8 mouse cellular contexts compared by ENCODE assay signal in genomic region chr6:11907269-11908032, GRCm38 (mm10). TPM values are rescaled to one million over a fixed set of nuclear protein-coding genes. Genes with fewer than 3 reads are reported as not detected.
DNase-seq lines count a peak whose midpoint lies in the region; ATAC-seq and TF ChIP-seq lines count a peak whose summit lies in the region.

TSS of gene Ndufa4 (minus strand) at chr6:11907497.
TSS of gene Phf14 (plus strand) at chr6:11907809.

- H3K36me3 ChIP-seq in kidney, embryonic 14.5 days (ENCODE audit: control insufficient read depth, insufficient read depth, low read length) = peaks cover 19% of the 10 kb centered on the region; the same call in 1 of the 2 replicates
- peaks cover 16% of the 10 kb centered on the region for H3K36me3 ChIP-seq in limb, embryonic 15.5 days

- H3K4me2 ChIP-seq in kidney, embryonic 14.5 days (replicated peaks; ENCODE audit: low read depth, low read length) = peak within 1 kb of the TSS; percentile 60
- H3K4me2 ChIP-seq in limb, embryonic 15.5 days = peak within 1 kb of the TSS; percentile 53

- DNase-seq in A20 (ENCODE audit: low read depth, low spot score) = peak; percentile 96
- peak; percentile 90 to 96 for DNase-seq in heart, adult 9 months (ENCODE audit: low spot score in 2 of 2)
- peak; percentile 69 to 85 for DNase-seq in monocyte, adult 2 months (ENCODE audit: low read depth in 1 of 2, low spot score in 2 of 2)
- peak; percentile 90 for DNase-seq in spleen, postnatal 36 days (ENCODE audit: low spot score in 2 of 2)

- peak; percentile 99 for ATAC-seq in kidney, embryonic 14.5 days (ENCODE audit: low FRiP score, low TSS enrichment)
- peak; percentile 96 for ATAC-seq in limb, embryonic 15.5 days (ENCODE audit: insufficient number of reproducible peaks, low FRiP score, low TSS enrichment, low read depth)

- no peaks in the 10 kb centered on the region for H3K27me3 ChIP-seq in kidney, embryonic 14.5 days (ENCODE audit: control insufficient read depth, insufficient read depth, low read length)
- no peaks in the 10 kb centered on the region for H3K27me3 ChIP-seq in limb, embryonic 15.5 days

- H3K27ac ChIP-seq in bone marrow macrophage, adult 2 months (ENCODE audit: insufficient read depth, low read depth, low read length) = peak within 1 kb of the TSS; percentile 76
- H3K27ac ChIP-seq in embryonic fibroblast, embryonic 13.5 days (ENCODE audit: insufficient read depth, low read length) = peak within 1 kb of the TSS; percentile 70
- peak within 1 kb of the TSS; percentile 20; the same call in 1 of the 2 replicates for H3K27ac ChIP-seq in kidney, embryonic 14.5 days (ENCODE audit: low read depth, low read length)
- H3K27ac ChIP-seq in limb, embryonic 15.5 days = peak within 1 kb of the TSS; percentile 87

- WGBS in kidney, embryonic 14.5 days = under 1% methylated on average over 59 of the region's 59 CpGs
- under 1% methylated on average over 59 of the region's 59 CpGs for WGBS in limb, embryonic 15.5 days

- H3K4me1 ChIP-seq in bone marrow macrophage, adult 2 months (ENCODE audit: control insufficient read depth, insufficient read depth, low read length) = peaks cover 11% of the 10 kb centered on the region
- H3K4me1 ChIP-seq in embryonic fibroblast, embryonic 13.5 days (ENCODE audit: control insufficient read depth, insufficient read depth, low read length) = 0 out of 2 replicates have a peak, but pooled peaks cover 3% of the 10 kb centered on the region
- peaks cover 11% of the 10 kb centered on the region; the same call in 1 of the 2 replicates for H3K4me1 ChIP-seq in kidney, embryonic 14.5 days (ENCODE audit: control insufficient read depth, insufficient read depth, low read length)
- H3K4me1 ChIP-seq in limb, embryonic 15.5 days = peaks cover 10% of the 10 kb centered on the region

- H3K4me3 ChIP-seq in bone marrow macrophage, adult 2 months (ENCODE audit: insufficient read depth, low read length) = peak within 1 kb of the TSS; percentile 85
- H3K4me3 ChIP-seq in embryonic fibroblast, embryonic 13.5 days (ENCODE audit: insufficient read depth, low read length) = peak within 1 kb of the TSS; percentile 77
- H3K4me3 ChIP-seq in kidney, embryonic 14.5 days (ENCODE audit: low read length) = peak within 1 kb of the TSS; percentile 88
- peak within 1 kb of the TSS; percentile 85 for H3K4me3 ChIP-seq in limb, embryonic 15.5 days

- H3K9me3 ChIP-seq in kidney, embryonic 14.5 days (ENCODE audit: control insufficient read depth, low read length) = no peaks in the 10 kb centered on the region
- no peaks in the 10 kb centered on the region for H3K9me3 ChIP-seq in limb, embryonic 15.5 days

- peak; percentile 75 for TF ChIP-seq POLR2A in bone marrow macrophage, adult 2 months (IDR thresholded peaks at IDR 0.05; ENCODE audit: borderline replicate concordance, low read depth, low read length)
- peak; percentile 99 for TF ChIP-seq POLR2A in embryonic fibroblast, embryonic 13.5 days (IDR thresholded peaks at IDR 0.05; ENCODE audit: low read depth, low read length)

- TF ChIP-seq CTCF in bone marrow macrophage, adult 2 months (IDR thresholded peaks at IDR 0.05; ENCODE audit: low read depth, low read length) = no peak
- TF ChIP-seq CTCF in embryonic fibroblast, embryonic 13.5 days (IDR thresholded peaks at IDR 0.05; ENCODE audit: borderline replicate concordance, insufficient read depth, low read length) = no peak

- peak within 1 kb of the TSS; percentile 78 for H3K9ac ChIP-seq in kidney, embryonic 14.5 days (ENCODE audit: low read depth, low read length)
- H3K9ac ChIP-seq in limb, embryonic 15.5 days = peak within 1 kb of the TSS; percentile 73

RNA-seq across cellular contexts. Expression of gene Ndufa4, which starts in this region (rescaled TPM):
- 363 and 408 TPM in 2 replicates for polyA plus RNA-seq in bone marrow macrophage, adult 2 months (2012; ENCODE audit: insufficient read depth, insufficient read length, missing spikeins)
- 653 and 679 TPM in 2 replicates for polyA plus RNA-seq in embryonic fibroblast, embryonic 13.5 days (2011; ENCODE audit: insufficient read length, low read depth, missing spikeins)
- polyA plus RNA-seq in kidney, embryonic 14.5 days (2014; fragmentation: Nextera tagmentation; extraction: Ambion mirVana) = 1,059 and 1,446 TPM in 2 replicates
- 667 and 675 TPM in 2 replicates for polyA plus RNA-seq in limb, embryonic 15.5 days (2015; fragmentation: Nextera tagmentation; extraction: Ambion mirVana)

RNA-seq across cellular contexts. Expression of gene Phf14, which starts in this region (rescaled TPM):
- polyA plus RNA-seq in bone marrow macrophage, adult 2 months (2012; ENCODE audit: insufficient read depth, insufficient read length, missing spikeins) = 35.1 and 39.4 TPM in 2 replicates
- 35.7 and 46.3 TPM in 2 replicates for polyA plus RNA-seq in embryonic fibroblast, embryonic 13.5 days (2011; ENCODE audit: insufficient read length, low read depth, missing spikeins)
- polyA plus RNA-seq in kidney, embryonic 14.5 days (2014; fragmentation: Nextera tagmentation; extraction: Ambion mirVana) = 92.6 and 109 TPM in 2 replicates
- 56.6 and 65.4 TPM in 2 replicates for polyA plus RNA-seq in limb, embryonic 15.5 days (2015; fragmentation: Nextera tagmentation; extraction: Ambion mirVana)

Comparison
In these comparisons a context has a peak if more than half of its experiments do, and no peak if none do; other contexts are left out.
1. Peak in every context shown above with its lines: DNase-seq, ATAC-seq, H3K4me3 ChIP-seq and H3K27ac ChIP-seq.
2. H3K27ac ChIP-seq: peak in every context shown above with its lines; median percentile 87 in limb, embryonic 15.5 days; 76 in bone marrow macrophage, adult 2 months; 70 in embryonic fibroblast, embryonic 13.5 days; 20 in kidney, embryonic 14.5 days.